Comparison of ENCODE assay signal across 8 mouse cellular contexts in genomic region chr2:49811871-49812363, GRCm38 (mm10). TPM values are rescaled to one million over a fixed set of nuclear protein-coding genes. Genes with fewer than 3 reads are reported as not detected.
A peak's percentile ranks its signal among the peaks of the same experiment; 100 is the strongest.
DNase-seq lines count a peak whose midpoint lies in the region; ATAC-seq lines count a peak whose summit lies in the region.

No protein-coding gene starts in this region.

- ATAC-seq in kidney, embryonic 16.5 days (ENCODE audit: low FRiP score, low TSS enrichment) = peak; percentile 55; the same call in 1 of the 2 replicates
- no peak for ATAC-seq in CD4-positive, CD25-positive, alpha-beta regulatory T cell, adult 4 months
- ATAC-seq in frontal cortex, adult (ENCODE audit: low TSS enrichment) = no peak

- 30% methylated on average over 4 of the region's 4 CpGs for WGBS in kidney, embryonic 16.5 days

- no peak overlapping the region for H3K9ac ChIP-seq in kidney, embryonic 16.5 days (replicated peaks; ENCODE audit: low read length)

- peak; percentile 35 for DNase-seq in ovary, adult 18-20 months (ENCODE audit: low spot score)
- no peak for DNase-seq in ovary, postnatal 10 days (ENCODE audit: low spot score)
- peak; percentile 31 for DNase-seq in cerebellum, adult 11 months
- DNase-seq in ovary, postnatal 14 days (ENCODE audit: low spot score) = peak; percentile 52
- DNase-seq in left cerebral cortex, postnatal 36 days (ENCODE audit: low spot score in 2 of 2) = no peak

- peaks cover 26% of the 10 kb centered on the region for H3K4me1 ChIP-seq in kidney, embryonic 16.5 days (ENCODE audit: insufficient read depth, low read length)

- no peaks in the 10 kb centered on the region for H3K36me3 ChIP-seq in kidney, embryonic 16.5 days (ENCODE audit: insufficient read depth, low read length)

- no peaks in the 10 kb centered on the region for H3K9me3 ChIP-seq in kidney, embryonic 16.5 days (ENCODE audit: low read length)

- H3K4me2 ChIP-seq in kidney, embryonic 16.5 days (replicated peaks; ENCODE audit: low read depth, low read length) = 0 out of 2 replicates have a peak overlapping the region, but pooled peaks have one; percentile 3

- H3K4me3 ChIP-seq in kidney, embryonic 16.5 days (ENCODE audit: low read length) = no peak overlapping the region

- H3K27ac ChIP-seq in kidney, embryonic 16.5 days (ENCODE audit: low read length) = peak overlapping the region; percentile 16; the same call in 1 of the 2 replicates

- no peaks in the 10 kb centered on the region for H3K27me3 ChIP-seq in kidney, embryonic 16.5 days (ENCODE audit: insufficient read depth, low read length)

- intact Hi-C loops in left cerebral cortex, postnatal 36 days (cut with DNase I) = no loop called here

RNA-seq across cellular contexts. Expression of gene Lypd6b, which starts 24.4 kb away (rescaled TPM):
- 11.7 and 12.3 TPM in 2 replicates for polyA plus RNA-seq in kidney, embryonic 16.5 days (2015; fragmentation: Nextera tagmentation; extraction: Ambion mirVana)
- polyA plus RNA-seq in CD4-positive, CD25-positive, alpha-beta regulatory T cell, adult 4 months (2017; shearing (Covaris generic)) = under 1 TPM; 0.19 to 0.79 TPM
- total RNA-seq in left cerebral cortex, postnatal 36 days (2021) = 1 to 10 TPM; 7.8 to 9.0 TPM

Comparison
In these comparisons a context has a peak if more than half of its experiments do, and no peak if none do; other contexts are left out.
1. DNase-seq: peak in ovary, adult 18-20 months (single experiment), cerebellum, adult 11 months (single experiment) and ovary, postnatal 14 days (single experiment); none in ovary, postnatal 10 days (single experiment) and left cerebral cortex, postnatal 36 days (0 of 2).